Mouse (Mus musculus) hematopoietic stem cell, adult 5-6 weeks (primary cell): ENCODE measurements around the gene Cnr2. TPM values are rescaled to one million over a fixed set of nuclear protein-coding genes. Genes with fewer than 3 reads are reported as not detected.
A peak's percentile ranks its signal among the peaks of the same experiment; 100 is the strongest.

Experiments
- ATAC-seq, 2 experiments: fragments of 125-278 bp in 1 of 2; replicated peaks in 1 of 2; 2 replicates each; pipeline ENCODE4 v1.8.0; 2016 to 2017; ENCODE audit warnings: inconsistent platforms in 2 of 2, mild to moderate bottlenecking in 2 of 2, moderate number of reproducible peaks in 2 of 2, low read depth in 1 of 2, moderate TSS enrichment in 1 of 2; ENCODE audit not compliant: low FRiP score in 2 of 2, poor library complexity in 2 of 2, severe bottlenecking in 2 of 2, insufficient read depth in 1 of 2, low TSS enrichment in 1 of 2
- total RNA-seq: library from RNA; stranded (forward); fragments of 172-1452, 232-1000 nt; gene quantifications from 2 replicates; pipeline ENCODE4 v1.2.3, GENCODE M21; 2017

The Cnr2 gene
- total RNA-seq, 1 experiment from 2014 or later: 3.1 TPM

DNA sequence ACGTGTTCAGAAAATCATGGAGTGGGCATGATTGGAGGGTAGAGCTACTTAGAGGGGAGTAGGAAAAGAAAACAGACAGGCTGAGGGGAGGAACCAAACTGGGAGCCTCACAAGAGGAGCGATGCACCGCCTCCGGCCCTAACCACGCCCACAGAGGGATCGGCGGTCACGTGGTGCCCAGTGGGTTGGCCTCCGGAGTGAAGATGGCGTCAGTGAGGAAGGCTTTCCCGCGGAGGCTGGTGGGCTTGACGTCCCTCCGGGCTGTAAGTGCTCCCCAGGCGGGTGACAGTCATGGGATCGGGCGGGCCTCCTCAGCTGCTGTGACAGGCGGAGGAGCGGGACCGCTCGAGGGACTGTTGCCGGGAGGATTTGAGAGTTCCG lies 51.1 kb downstream of the Cnr2 start, which contains the start of gene Hmgcl:
Hmgcl (plus strand) TSS at position 171 of the 381 bp plus-strand sequence.
- ATAC-seq: peak; percentile 97 to 98

DNA sequence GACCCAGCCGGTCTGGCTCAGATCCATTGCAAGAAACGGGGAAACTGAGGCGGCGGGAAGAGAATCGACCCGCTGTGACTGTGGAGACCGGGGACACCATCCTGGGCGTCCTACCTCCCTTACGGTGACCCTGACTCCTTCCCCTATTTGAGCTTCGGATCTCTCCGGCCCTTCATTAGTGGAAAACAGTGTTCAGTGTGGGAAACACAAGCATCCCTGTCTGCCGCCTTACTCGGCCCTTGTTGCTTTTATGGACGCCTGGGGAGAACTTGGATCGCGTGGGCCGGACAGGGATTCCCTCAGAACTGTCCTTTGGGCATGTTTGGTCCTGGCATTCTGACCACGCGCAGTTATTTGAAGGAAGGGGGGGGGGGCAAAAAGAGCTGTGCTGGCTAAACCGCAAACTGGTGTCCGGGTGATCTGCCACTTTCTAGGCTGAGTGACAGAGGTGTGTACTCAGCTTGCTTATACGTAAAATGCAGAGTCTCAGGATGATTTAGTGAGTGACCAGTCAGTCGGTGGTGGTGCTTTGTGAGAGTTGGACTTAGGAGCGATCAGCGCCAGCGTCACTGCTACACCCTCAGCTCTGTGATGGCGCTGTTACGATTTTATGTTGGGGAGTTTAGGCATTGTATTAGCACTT lies 51.6 kb downstream of the Cnr2 start:
- peak in 1 of 2 experiments; percentile 9; a peak in 1 of 4 replicates for ATAC-seq

DNA sequence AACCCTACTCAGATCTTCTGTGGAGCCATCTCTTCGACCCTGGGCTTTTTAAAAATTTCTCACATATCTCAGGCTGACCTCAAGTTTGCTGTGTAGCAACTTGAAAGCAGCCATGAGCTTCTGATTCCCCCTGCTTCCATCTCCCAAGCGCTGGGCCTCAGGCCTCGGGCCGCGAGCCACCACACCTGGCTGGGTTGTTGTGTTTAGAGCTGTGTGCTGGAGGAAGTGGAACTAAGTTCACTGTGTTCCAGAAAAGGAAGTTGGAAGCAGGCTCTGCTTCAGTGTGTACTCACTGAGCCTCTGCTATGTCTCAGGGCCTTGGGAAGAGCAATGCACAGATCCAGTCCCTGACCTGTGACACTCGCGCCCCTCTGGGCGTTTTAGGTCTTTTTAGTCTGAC lies 52.9 kb downstream of the Cnr2 start:
- no peak for ATAC-seq

DNA sequence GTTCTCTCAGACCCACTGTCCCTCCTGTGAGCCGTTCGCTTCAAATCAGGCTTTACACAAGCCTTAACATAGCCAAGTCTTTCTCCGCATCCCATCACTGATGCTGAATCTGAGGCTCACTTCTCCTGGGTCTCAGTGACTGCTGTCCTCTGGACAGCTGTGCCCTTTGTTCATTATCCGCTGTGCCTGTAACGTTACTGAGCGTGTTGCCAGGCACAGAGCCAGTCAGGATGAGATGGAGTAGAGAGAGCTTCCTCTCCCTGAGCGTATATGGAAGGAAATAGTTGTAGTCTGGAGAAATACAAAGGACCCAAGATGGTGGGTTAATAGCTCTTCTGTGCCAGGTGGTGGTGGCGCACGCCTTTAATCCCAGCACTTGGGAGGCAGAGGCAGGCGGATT lies 54.3 kb downstream of the Cnr2 start:
- no peak for ATAC-seq

- no peak for ATAC-seq
These were observed 54.7 kb downstream of the Cnr2 start for GRCm38 (mm10) chr4:135949911-135950310.

DNA sequence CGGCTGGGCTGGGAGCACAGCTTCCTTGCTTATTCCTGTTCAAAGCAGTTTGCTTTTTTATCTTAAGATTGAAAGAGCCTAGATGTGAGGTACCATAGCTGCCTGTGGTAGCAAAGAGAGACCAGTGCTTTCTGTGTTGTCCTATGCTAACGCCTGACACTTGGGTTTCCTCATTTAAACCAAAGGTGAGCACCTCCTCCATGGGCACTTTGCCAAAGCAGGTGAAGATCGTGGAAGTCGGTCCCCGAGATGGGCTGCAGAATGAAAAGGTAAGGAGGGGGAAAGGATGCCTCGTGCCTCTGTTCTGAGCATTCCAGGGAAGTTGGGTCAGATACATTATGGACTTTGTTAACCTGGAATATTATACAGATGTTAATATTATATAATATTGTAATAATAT lies 55.2 kb downstream of the Cnr2 start:
- ATAC-seq: no peak

GRCm38 (mm10) chr4:135951505-135951904 lies 56.3 kb downstream of the Cnr2 start:
- no peak for ATAC-seq

DNA sequence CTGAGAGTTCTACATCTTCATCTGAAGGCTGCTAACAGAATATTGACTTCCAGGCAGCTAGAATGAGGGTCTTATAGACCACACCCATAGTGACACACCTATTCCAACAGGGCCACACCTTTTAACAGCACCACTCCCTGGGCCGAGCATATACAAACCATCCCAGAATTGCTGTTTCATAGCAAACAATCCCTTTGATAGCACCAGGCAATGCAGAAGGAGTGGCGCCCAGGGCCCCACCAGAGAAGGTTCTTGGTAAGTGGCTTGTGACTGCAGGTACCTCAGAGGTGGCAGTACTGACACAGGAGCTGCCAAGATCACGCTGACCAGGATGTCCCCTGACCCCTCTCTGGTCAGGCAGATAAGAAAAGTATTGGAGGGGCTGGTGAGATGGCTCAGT lies 58.0 kb downstream of the Cnr2 start:
- no peak for ATAC-seq

- ATAC-seq: peak; percentile 53 to 68; a peak in 2 of 4 replicates
These were observed 59.0 kb downstream of the Cnr2 start for GRCm38 (mm10) chr4:135954241-135954640.

DNA sequence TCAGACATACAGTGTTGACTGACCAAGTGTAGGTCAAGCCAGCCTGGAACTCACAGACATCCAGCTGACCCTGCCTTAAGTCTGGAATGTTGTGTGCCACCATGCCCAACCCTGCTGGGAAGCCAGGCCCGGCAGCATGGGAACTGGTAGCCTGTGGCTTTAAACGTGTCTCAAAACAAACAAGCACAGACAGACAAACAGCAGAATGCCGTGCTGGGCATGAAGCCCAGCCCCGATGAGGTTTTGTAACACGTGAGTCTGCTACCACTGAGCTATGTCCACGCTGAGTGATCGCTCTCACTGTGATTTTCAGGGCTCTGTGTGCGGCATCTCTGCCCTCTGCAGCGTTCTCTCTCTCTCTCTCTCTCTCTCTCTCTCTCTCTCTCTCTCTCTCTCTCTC lies 60.7 kb downstream of the Cnr2 start:
- no peak for ATAC-seq

- no peak for ATAC-seq
These were observed 63.2 kb downstream of the Cnr2 start for GRCm38 (mm10) chr4:135958354-135958753.

GRCm38 (mm10) chr4:135960717-135961116 lies 65.5 kb downstream of the Cnr2 start:
- peak; percentile 57 to 68; a peak in 3 of 4 replicates for ATAC-seq

DNA sequence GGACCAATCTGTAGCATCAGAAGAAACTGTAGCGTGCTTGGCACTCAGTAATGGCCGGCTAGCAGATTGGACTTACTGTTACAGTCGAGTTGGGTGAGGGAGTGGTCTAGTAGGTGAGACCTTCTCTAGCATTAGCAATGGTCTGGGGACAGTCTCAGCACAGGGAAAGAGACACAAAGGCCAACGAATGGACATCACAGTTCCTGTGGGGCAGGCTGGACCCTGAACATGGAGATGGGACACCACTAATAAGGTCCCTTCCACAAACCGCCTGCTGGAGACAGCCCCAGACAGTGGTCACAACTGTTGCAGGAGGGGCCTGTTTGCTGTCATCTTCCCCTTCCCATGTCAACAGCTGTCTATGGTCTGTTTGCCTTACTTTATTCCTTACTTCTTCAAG lies 66.5 kb downstream of the Cnr2 start:
- ATAC-seq: no peak

DNA sequence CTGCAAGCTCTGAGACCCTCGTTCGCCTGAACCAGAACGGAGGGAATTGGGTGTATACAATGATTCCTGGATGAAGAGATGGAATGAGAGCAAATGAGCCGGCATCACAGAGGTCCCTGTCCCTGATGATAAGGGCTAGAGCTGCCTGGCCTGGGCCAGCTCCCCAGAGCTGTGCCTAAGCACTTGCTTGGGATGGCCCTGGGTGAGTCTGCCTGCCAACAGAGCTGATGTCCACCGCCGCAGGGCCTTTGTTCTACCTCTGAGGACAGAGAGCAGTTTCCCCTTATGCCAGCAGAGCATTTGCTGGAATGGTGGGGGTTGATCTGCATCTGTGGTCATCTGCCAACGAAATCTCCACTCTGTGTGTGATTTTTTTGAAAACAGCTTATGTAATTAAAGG lies 67.0 kb downstream of the Cnr2 start:
- no peak for ATAC-seq

DNA sequence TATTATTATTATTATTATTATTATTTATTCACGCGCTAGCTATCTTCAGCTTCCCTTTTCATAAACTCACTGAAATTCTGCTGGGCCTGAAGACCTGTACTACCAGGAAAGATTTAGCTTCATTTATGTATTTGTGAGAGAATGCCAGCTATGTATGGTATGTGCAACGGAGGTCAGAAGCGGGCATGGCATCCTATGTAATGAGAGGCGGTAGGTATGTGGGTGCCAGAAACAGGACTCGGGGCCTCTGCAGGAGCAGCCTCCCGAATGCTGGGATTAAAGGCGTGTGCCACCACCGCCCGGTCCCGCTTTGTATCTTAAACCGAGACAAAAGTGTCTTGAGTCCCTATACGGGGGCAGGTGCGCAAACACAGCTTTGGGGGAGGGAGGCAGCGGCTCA lies 67.8 kb downstream of the Cnr2 start:
- no peak for ATAC-seq

- ATAC-seq: peak; percentile 77 to 88
These were observed 68.4 kb downstream of the Cnr2 start, which contains the start of gene Gale for GRCm38 (mm10) chr4:135963457-135964193. Gene Gale, plus strand, starts transcription at chr4:135963727.

GRCm38 (mm10) chr4:135964426-135964825 lies 69.2 kb downstream of the Cnr2 start:
- peak; percentile 23 to 25; a peak in 2 of 4 replicates for ATAC-seq

DNA sequence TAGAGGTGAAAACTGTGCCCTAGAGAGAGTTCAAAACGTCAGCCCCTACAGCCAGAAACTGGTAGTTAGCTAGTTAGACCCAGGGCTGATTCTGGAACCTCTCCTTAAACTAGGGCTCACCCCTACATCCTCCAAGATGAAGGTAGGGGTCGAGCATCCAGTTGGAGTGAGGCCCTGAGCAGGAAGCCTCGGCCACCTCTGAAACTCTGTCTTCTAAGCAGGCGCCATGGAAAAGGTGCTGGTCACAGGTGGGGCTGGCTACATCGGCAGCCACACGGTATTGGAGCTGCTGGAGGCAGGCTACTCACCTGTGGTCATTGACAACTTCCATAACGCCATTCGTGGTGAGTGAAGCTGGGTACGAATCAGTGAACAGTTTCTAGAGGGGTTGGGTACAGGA lies 69.9 kb downstream of the Cnr2 start:
- no peak for ATAC-seq

GRCm38 (mm10) chr4:135966283-135966682 lies 71.1 kb downstream of the Cnr2 start:
- ATAC-seq: no peak
